Mouse (Mus musculus): ENCODE data around the gene Pald1. TPM values are rescaled to one million over a fixed set of nuclear protein-coding genes. Genes with fewer than 3 reads are reported as not detected.

Pald1 gene
- polyA plus RNA-seq, 1 experiment, result 8.9 TPM

GRCm38 (mm10) chr10:61378698-61379097 lies 4.6 kb downstream of the Pald1 start:
- Histone ChIP-seq H3K79me2 (ENCODE audit: control insufficient read depth, insufficient read depth) (no peaks in the 10 kb centered on the region), H3K4me3 (ENCODE audit: insufficient read depth, poor library complexity, severe bottlenecking) (no peak overlapping the region), H3K79me3 (ENCODE audit: low read depth) (no peaks in the 10 kb centered on the region), H3ac (ENCODE audit: control insufficient read depth, insufficient read length, low read depth) (no peak overlapping the region), H3K36me3 (ENCODE audit: control insufficient read depth, insufficient read depth) (peaks cover 3% of the 10 kb centered on the region), H3K27me3 (ENCODE audit: control insufficient read depth, insufficient read depth, insufficient read length) (no peaks in the 10 kb centered on the region)
- TF ChIP-seq USF1 (IDR thresholded peaks at IDR 0.05; ENCODE audit: low read depth), result no peak
- TF ChIP-seq MAX (IDR thresholded peaks at IDR 0.05), result no peak

DNA sequence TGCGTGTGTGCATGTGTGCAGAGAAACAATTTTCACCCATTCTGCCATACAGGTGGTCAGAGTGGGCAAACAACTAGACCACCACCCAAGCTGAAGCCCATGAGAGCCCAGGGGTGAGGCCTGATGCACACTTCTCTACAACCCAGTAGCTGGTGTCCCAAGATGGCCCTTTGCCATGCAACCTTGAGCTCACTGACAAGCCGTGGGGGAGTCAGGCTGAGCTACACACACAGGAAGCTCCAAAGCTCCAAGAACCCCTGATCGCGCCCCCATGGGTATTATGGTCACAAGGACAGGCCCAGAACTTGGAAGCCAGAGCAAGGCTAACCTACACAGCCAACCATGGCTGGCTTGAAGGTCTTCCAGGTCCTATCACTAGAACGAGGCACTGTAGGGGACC lies 5.3 kb downstream of the Pald1 start:
- Histone ChIP-seq H3ac (ENCODE audit: control insufficient read depth, insufficient read length, low read depth) (no peak overlapping the region), H3K79me2 (ENCODE audit: control insufficient read depth, insufficient read depth) (no peaks in the 10 kb centered on the region), H3K79me3 (ENCODE audit: low read depth) (no peaks in the 10 kb centered on the region), H3K4me3 (ENCODE audit: insufficient read depth, poor library complexity, severe bottlenecking) (no peak overlapping the region), H3K27me3 (ENCODE audit: control insufficient read depth, insufficient read depth, insufficient read length) (no peaks in the 10 kb centered on the region), H3K36me3 (ENCODE audit: control insufficient read depth, insufficient read depth) (peaks cover 3% of the 10 kb centered on the region)
- TF ChIP-seq MYOD1 (IDR thresholded peaks at IDR 0.05; ENCODE audit: control insufficient read depth, insufficient read length, low read depth) (no peak), CEBPB (IDR thresholded peaks at IDR 0.05; ENCODE audit: low read depth) (no peak), MYOG (IDR thresholded peaks at IDR 0.05; ENCODE audit: control insufficient read depth, extremely low read depth, insufficient read length) (no peak), MAX (IDR thresholded peaks at IDR 0.05) (no peak), CTCF (IDR thresholded peaks at IDR 0.05; ENCODE audit: control insufficient read depth, insufficient read depth, insufficient read length) (no peak), FOSL1 (IDR thresholded peaks at IDR 0.05; ENCODE audit: insufficient read depth, low read length, poor library complexity, severe bottlenecking) (no peak)

- Histone ChIP-seq H3K79me3 (ENCODE audit: low read depth) (no peaks in the 10 kb centered on the region), H3K36me3 (ENCODE audit: control insufficient read depth, insufficient read depth) (peaks cover 3% of the 10 kb centered on the region), H3K79me2 (ENCODE audit: control insufficient read depth, insufficient read depth) (no peaks in the 10 kb centered on the region), H3K27me3 (ENCODE audit: control insufficient read depth, insufficient read depth, insufficient read length) (no peaks in the 10 kb centered on the region), H3K4me3 (ENCODE audit: insufficient read depth, poor library complexity, severe bottlenecking) (no peak overlapping the region), H3ac (ENCODE audit: control insufficient read depth, insufficient read length, low read depth) (no peak overlapping the region)
- TF ChIP-seq CEBPB (IDR thresholded peaks at IDR 0.05; ENCODE audit: low read depth) (peak; percentile 51), CTCF (IDR thresholded peaks at IDR 0.05; ENCODE audit: control insufficient read depth, insufficient read depth, insufficient read length) (no peak)
These were observed 8.4 kb downstream of the Pald1 start for GRCm38 (mm10) chr10:61374771-61375481.

- TF ChIP-seq CTCF (IDR thresholded peaks at IDR 0.05; ENCODE audit: control insufficient read depth, insufficient read depth, insufficient read length) (no peak), CEBPB (IDR thresholded peaks at IDR 0.05; ENCODE audit: low read depth) (no peak)
- H3K79me2 ChIP-seq (ENCODE audit: control insufficient read depth, insufficient read depth), result no peaks in the 10 kb centered on the region
- no peak overlapping the region for H3K4me3 ChIP-seq (ENCODE audit: insufficient read depth, poor library complexity, severe bottlenecking)
- no peak overlapping the region for H3ac ChIP-seq (ENCODE audit: control insufficient read depth, insufficient read length, low read depth)
- H3K36me3 ChIP-seq (ENCODE audit: control insufficient read depth, insufficient read depth), result peaks cover 3% of the 10 kb centered on the region
- no peaks in the 10 kb centered on the region for H3K79me3 ChIP-seq (ENCODE audit: low read depth)
- no peaks in the 10 kb centered on the region for H3K27me3 ChIP-seq (ENCODE audit: control insufficient read depth, insufficient read depth, insufficient read length)
These were observed 9.3 kb downstream of the Pald1 start for GRCm38 (mm10) chr10:61374076-61374475.

- no peaks in the 10 kb centered on the region for H3K27me3 ChIP-seq (ENCODE audit: control insufficient read depth, insufficient read depth, insufficient read length)
These were observed 10.8 kb downstream of the Pald1 start for GRCm38 (mm10) chr10:61372585-61372923.

GRCm38 (mm10) chr10:61371884-61372584 lies 11.3 kb downstream of the Pald1 start:
- Histone ChIP-seq H3K36me3 (ENCODE audit: control insufficient read depth, insufficient read depth) (no peaks in the 10 kb centered on the region), H3K4me3 (ENCODE audit: insufficient read depth, poor library complexity, severe bottlenecking) (no peak overlapping the region), H3K79me2 (ENCODE audit: control insufficient read depth, insufficient read depth) (no peaks in the 10 kb centered on the region), H3ac (ENCODE audit: control insufficient read depth, insufficient read length, low read depth) (no peak overlapping the region), H3K79me3 (ENCODE audit: low read depth) (no peaks in the 10 kb centered on the region), H3K27me3 (ENCODE audit: control insufficient read depth, insufficient read depth, insufficient read length) (no peaks in the 10 kb centered on the region)
- TF ChIP-seq MAX (IDR thresholded peaks at IDR 0.05) (no peak), MYOD1 (IDR thresholded peaks at IDR 0.05; ENCODE audit: control insufficient read depth, insufficient read length, low read depth) (no peak), FOSL1 (IDR thresholded peaks at IDR 0.05; ENCODE audit: insufficient read depth, low read length, poor library complexity, severe bottlenecking) (no peak), USF1 (IDR thresholded peaks at IDR 0.05; ENCODE audit: low read depth) (no peak), MYOG (IDR thresholded peaks at IDR 0.05; ENCODE audit: control insufficient read depth, extremely low read depth, insufficient read length) (no peak), CEBPB (IDR thresholded peaks at IDR 0.05; ENCODE audit: low read depth) (no peak), CTCF (IDR thresholded peaks at IDR 0.05; ENCODE audit: control insufficient read depth, insufficient read depth, insufficient read length) (no peak)

More at GRCm38 (mm10) chr10:61372585-61372923, 10.8 kb downstream of the Pald1 start:
- no peak for TF ChIP-seq MAX (IDR thresholded peaks at IDR 0.05)
- TF ChIP-seq CEBPB (IDR thresholded peaks at IDR 0.05; ENCODE audit: low read depth), result no peak
- TF ChIP-seq USF1 (IDR thresholded peaks at IDR 0.05; ENCODE audit: low read depth), result no peak
- TF ChIP-seq FOSL1 (IDR thresholded peaks at IDR 0.05; ENCODE audit: insufficient read depth, low read length, poor library complexity, severe bottlenecking), result no peak
- no peak for TF ChIP-seq CTCF (IDR thresholded peaks at IDR 0.05; ENCODE audit: control insufficient read depth, insufficient read depth, insufficient read length)
- no peak for TF ChIP-seq MYOD1 (IDR thresholded peaks at IDR 0.05; ENCODE audit: control insufficient read depth, insufficient read length, low read depth)
- TF ChIP-seq MYOG (IDR thresholded peaks at IDR 0.05; ENCODE audit: control insufficient read depth, extremely low read depth, insufficient read length), result no peak
- Histone ChIP-seq H3K36me3 (ENCODE audit: control insufficient read depth, insufficient read depth) (peaks cover 1% of the 10 kb centered on the region), H3K4me3 (ENCODE audit: insufficient read depth, poor library complexity, severe bottlenecking) (no peak overlapping the region), H3K79me2 (ENCODE audit: control insufficient read depth, insufficient read depth) (no peaks in the 10 kb centered on the region), H3K79me3 (ENCODE audit: low read depth) (no peaks in the 10 kb centered on the region), H3ac (ENCODE audit: control insufficient read depth, insufficient read length, low read depth) (no peak overlapping the region)
